Mouse (Mus musculus) testis, adult 2 months (tissue): Measurements from ENCODE around the gene Wdr77. TPM values are rescaled to one million over a fixed set of nuclear protein-coding genes. Genes with fewer than 3 reads are reported as not detected.

ENCODE experiments used
- H3K27ac ChIP-seq: fragments of 200-500 bp; 2 replicates; pipeline ENCODE4 v1.5.1; 2012; ENCODE audit warnings: low read depth, low read length; ENCODE audit not compliant: control insufficient read depth, insufficient read depth
- H3K27me3 ChIP-seq: fragments of 200-500 bp; 2 replicates; pipeline ENCODE4 v1.6.1; 2012; ENCODE audit warnings: mild to moderate bottlenecking, low read length, moderate library complexity; ENCODE audit not compliant: control insufficient read depth, insufficient read depth
- H3K36me3 ChIP-seq: fragments of 200-500 bp; 2 replicates; pipeline ENCODE4 v1.6.1; 2012; ENCODE audit warnings: mild to moderate bottlenecking, low read length; ENCODE audit not compliant: control insufficient read depth, insufficient read depth
- H3K4me1 ChIP-seq: fragments of 200-500 bp; 2 replicates; pipeline ENCODE4 v1.6.1; 2012; ENCODE audit warnings: low read length; ENCODE audit not compliant: control insufficient read depth, insufficient read depth
- H3K4me3 ChIP-seq: fragments of 200-500 bp; 2 replicates; pipeline ENCODE4 v1.5.1; 2012; ENCODE audit warnings: low read depth, mild to moderate bottlenecking, low read length, moderate library complexity, mixed read lengths; ENCODE audit not compliant: control insufficient read depth
- CTCF ChIP-seq: fragments of 200-500 bp; IDR thresholded peaks from 2 replicates; pipeline ENCODE4 v1.5.1; 2012; ENCODE audit warnings: low read depth, mild to moderate bottlenecking, inconsistent platforms, low read length, moderate library complexity; ENCODE audit not compliant: control insufficient read depth, insufficient read depth, insufficient replicate concordance
- POLR2A ChIP-seq: fragments of 200-500 bp; IDR thresholded peaks from 2 replicates; pipeline ENCODE4 v1.6.1; 2012; ENCODE audit warnings: low read depth, mild to moderate bottlenecking, inconsistent platforms, low read length, moderate library complexity; ENCODE audit not compliant: control insufficient read depth
- polyA plus RNA-seq: library from polyadenylated mRNA; depleted of rRNA; stranded (reverse); fragments of >200 nt; gene quantifications from 2 replicates; pipeline ENCODE4 v1.2.3, GENCODE M21; 2012

Gene Wdr77
- polyA plus RNA-seq, 1 experiment: 55.8 TPM

DNA sequence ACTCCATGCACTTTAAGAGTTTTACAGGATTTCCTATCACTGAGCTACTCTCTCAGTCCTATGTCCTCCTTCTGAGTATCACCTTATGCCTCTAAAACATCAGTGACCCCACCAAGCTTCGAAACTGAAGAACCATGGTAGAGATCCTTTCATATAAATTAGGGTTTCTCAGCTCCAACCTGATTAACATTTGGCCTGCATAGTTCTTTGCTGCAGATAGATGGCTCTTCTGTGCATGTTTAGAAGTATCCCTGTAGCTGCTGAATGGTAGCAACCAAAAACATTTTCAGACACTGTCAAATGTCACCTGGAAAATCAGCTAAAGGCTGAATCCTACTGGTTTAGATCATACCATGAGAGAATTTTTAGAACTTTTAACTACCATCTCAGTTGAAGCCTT is 1.9 kb upstream of the Wdr77 start:
- no peak overlapping the region for H3K27ac ChIP-seq
- no peaks in the 10 kb centered on the region for H3K36me3 ChIP-seq
- H3K4me1 ChIP-seq: no peaks in the 10 kb centered on the region
- no peaks in the 10 kb centered on the region for H3K27me3 ChIP-seq
- TF ChIP-seq POLR2A (no peak), CTCF (no peak)
- H3K4me3 ChIP-seq: no peak overlapping the region

DNA sequence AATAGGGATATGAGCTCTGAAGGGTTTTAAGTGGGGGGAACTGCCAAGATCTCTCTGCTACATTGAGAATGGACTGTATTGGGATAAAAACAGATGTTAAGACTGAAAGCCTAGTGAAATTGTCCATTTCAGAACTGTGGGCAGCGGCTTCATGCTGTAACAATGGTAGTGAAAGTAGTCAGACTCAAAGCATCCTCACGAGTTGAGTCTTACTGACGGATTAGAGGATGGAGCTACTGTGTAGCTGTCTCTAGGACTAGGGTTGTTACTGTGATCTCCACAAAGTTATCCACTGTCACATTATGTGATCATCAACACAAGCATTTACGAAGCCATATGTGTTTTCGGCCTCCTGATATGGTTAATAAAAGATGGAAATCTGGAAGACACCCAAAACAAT is 965 bp upstream of the Wdr77 start:
- no peak for TF ChIP-seq POLR2A
- TF ChIP-seq CTCF: no peak
- H3K27me3 ChIP-seq: no peaks in the 10 kb centered on the region
- peak overlapping the region; percentile 94 for H3K4me3 ChIP-seq
- H3K27ac ChIP-seq: no peak overlapping the region
- H3K36me3 ChIP-seq: peaks cover 2% of the 10 kb centered on the region
- H3K4me1 ChIP-seq: no peaks in the 10 kb centered on the region

GRCm38 (mm10) chr3:105959585-105959984 is 416 bp downstream of the Wdr77 start:
- Histone ChIP-seq H3K27ac (peak overlapping the region; percentile 90), H3K4me3 (peak overlapping the region; percentile 94), H3K36me3 (peaks cover 4% of the 10 kb centered on the region), H3K4me1 (no peaks in the 10 kb centered on the region), H3K27me3 (no peaks in the 10 kb centered on the region)
- no peak for TF ChIP-seq CTCF
- no peak; the same call in 1 of the 2 replicates for TF ChIP-seq POLR2A

DNA sequence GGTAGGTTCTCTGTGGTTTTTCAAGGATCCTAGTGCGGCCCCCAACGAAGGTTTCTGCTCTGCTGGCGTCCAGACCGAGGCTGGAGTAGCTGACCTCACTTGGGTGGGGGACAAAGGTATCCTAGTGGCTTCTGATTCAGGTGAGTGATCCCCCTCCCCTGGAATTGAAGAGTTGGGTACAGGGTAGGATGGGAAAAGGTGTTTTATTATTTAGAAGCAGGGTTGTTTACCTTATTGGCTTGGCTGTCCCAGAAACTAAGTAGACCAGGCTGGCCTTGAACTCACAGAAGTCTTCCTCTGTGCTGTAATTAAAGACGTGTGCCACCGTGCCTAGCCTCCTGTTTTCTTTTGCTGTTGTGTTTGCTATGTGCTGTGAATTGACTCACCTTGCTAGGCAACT is 830 bp downstream of the Wdr77 start, which contains the start of gene Atp5f1:
TSS of gene Atp5f1 (minus strand) at position 101 of the 400 bp plus-strand sequence.
- TF ChIP-seq CTCF: no peak
- no peak for TF ChIP-seq POLR2A
- H3K4me3 ChIP-seq: peak within 1 kb of the TSS; percentile 94
- H3K27ac ChIP-seq: peak within 1 kb of the TSS; percentile 90
- no peaks in the 10 kb centered on the region for H3K27me3 ChIP-seq
- no peaks in the 10 kb centered on the region for H3K4me1 ChIP-seq
- H3K36me3 ChIP-seq: peaks cover 4% of the 10 kb centered on the region

DNA sequence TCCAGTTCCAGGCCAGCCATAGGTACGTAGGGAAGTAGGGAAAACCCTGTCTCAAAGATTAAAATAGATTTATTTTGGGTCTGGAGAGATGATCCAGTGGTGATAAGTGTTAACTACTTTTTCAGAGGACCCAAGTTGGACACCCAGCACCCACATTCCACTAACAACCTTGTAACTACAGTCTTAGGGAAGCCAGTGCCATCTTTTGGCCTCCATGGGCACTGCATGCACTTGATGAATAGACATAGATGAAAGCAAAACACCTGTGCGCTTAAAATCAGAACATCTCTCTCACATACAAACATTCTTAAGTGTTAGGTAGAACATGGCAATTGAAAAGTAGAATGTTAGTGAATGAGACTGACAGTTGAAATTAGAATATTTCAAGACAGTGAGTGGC is 1.5 kb downstream of the Wdr77 start:
- Histone ChIP-seq H3K4me3 (peak overlapping the region; percentile 75), H3K27me3 (no peaks in the 10 kb centered on the region), H3K4me1 (no peaks in the 10 kb centered on the region), H3K27ac (no peak overlapping the region), H3K36me3 (peaks cover 4% of the 10 kb centered on the region)
- no peak for TF ChIP-seq CTCF
- no peak for TF ChIP-seq POLR2A

GRCm38 (mm10) chr3:105971831-105972446 is 12.8 kb downstream of the Wdr77 start:
- Histone ChIP-seq H3K27me3 (no peaks in the 10 kb centered on the region), H3K4me1 (no peaks in the 10 kb centered on the region), H3K4me3 (no peak overlapping the region), H3K36me3 (peaks cover 2% of the 10 kb centered on the region; the same call in 1 of the 2 replicates), H3K27ac (no peak overlapping the region)
- TF ChIP-seq POLR2A (no peak), CTCF (no peak)

- Histone ChIP-seq H3K4me3 (no peak within 1 kb of the TSS), H3K27ac (no peak within 1 kb of the TSS), H3K36me3 (no peaks in the 10 kb centered on the region), H3K4me1 (no peaks in the 10 kb centered on the region), H3K27me3 (no peaks in the 10 kb centered on the region)
- no peak for TF ChIP-seq POLR2A
- no peak for TF ChIP-seq CTCF
Observed at GRCm38 (mm10) chr3:105973411-105973810, 14.2 kb downstream of the Wdr77 start, which contains the start of gene Ovgp1. Ovgp1 (plus strand) TSS chr3:105973711.
